Mouse (Mus musculus): ENCODE measurements around the gene Lrrc40.
"Not testable (repeated sequence)": the region's sequence is repeated elsewhere in the genome, so short reads cannot be mapped to it uniquely, and the experiment has no call there.

Gene Lrrc40

GRCm38 (mm10) chr3:158077828-158078227, 41.4 kb downstream of the Lrrc40 start:
- no peak for DNase-seq (ENCODE audit: low read depth, low spot score)

- no peak for DNase-seq (ENCODE audit: low read depth, low spot score)
Measured at GRCm38 (mm10) chr3:158091601-158092000, 55.1 kb downstream of the Lrrc40 start.

DNA sequence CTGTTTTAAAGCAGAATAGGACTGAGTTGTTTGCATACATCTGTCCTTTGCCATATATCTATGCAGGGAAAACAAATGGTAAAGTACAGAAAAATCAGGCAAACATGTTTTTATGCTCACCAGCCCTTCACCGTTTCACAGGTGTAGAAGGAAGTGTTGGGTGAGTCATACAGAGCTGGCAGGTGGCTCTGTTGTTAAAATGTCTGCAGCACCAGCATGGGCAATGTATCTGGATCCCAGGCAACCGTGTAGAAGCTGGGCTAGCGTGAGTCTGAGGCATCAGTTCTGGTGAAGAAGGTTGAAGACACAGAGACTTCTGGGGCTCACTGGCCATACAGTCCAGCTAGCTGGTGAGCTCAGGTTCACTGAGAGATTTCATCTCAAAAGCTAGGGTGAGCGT, 57.5 kb downstream of the Lrrc40 start:
- no peak for DNase-seq (ENCODE audit: low read depth, low spot score)

DNA sequence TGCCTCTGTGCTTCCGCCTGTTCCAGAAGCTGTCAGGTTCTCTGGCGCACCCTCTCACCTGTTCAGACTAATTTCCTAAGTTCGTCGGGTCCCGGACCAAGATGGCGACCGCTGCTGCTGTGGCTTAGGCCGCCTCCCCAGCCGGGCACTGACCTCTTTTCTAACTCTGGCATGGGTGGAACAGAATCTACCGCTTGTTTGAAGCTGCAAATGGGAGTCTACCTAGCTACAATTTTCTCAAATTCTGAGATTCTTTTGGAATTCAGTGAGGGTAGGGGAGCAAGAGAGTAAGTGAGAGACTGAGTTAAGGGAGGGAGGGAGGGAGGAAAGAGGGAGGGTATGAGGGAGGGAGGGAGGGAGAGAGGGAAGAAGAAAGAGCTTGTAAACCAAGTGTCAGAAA, 65.6 kb downstream of the Lrrc40 start:
- not testable (repeated sequence) for DNase-seq (ENCODE audit: low read depth, low spot score)

DNA sequence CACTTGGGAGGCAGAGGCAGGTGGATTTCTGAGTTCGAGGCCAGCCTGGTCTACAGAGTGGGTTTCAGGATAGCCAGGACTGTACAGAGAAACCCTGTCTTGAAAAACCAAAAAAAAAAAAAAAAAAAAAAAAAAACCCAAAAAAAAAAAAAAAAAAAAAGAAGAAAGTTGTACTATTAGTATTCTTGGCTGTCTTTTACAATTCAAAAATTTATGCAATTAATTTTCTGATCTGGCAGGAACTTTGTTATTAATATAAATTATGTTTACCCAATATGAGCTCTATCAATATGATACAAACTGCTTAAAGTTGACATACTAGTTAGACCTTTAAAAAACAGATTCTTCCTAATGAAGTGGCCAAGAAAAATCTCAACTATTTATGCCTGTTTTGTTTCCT, 66.1 kb downstream of the Lrrc40 start:
- DNase-seq (ENCODE audit: low read depth, low spot score), result not testable (repeated sequence)

DNA sequence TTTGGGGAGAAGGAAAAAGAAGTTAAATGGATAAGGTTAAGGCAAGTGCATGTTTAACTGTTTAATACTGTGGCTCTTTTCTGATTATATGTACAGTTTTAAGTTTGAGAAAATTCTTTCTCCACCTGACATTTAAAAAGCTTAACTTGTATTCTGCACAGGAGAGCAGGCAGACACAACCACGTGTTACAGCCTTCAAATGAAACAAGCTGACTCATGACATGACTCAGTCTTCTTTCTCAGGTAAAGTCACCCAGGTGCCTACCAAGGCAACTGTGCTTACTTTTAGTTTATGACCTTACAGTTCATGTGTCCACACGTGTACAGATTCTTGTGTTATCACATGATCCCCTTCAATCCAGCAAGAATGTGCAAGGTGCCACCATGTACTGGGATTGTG, 67.0 kb downstream of the Lrrc40 start:
- DNase-seq (ENCODE audit: low read depth, low spot score), result no peak

DNA sequence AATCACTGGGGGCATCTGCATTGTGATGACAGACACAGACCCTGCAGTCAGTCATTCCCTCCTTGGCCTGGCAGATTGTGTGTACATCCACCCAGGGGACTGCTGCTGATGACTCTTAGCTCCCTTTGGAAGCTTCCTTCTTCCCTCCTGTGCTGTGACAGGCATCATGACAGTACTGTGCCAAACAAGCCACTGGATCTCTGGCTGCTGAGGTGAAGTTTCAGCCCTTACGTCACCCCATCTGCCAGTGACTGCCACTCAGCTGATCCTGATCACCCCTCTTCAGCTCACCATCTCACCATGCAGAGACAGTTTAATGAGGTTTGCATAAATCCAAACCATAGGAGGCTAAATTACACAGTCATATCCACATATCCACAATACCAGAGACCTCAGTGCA, 68.8 kb downstream of the Lrrc40 start:
- no peak for DNase-seq (ENCODE audit: low read depth, low spot score)
